Mouse (Mus musculus): ENCODE measurements around the gene Tpcn2. TPM values are rescaled to one million over a fixed set of nuclear protein-coding genes. Genes with fewer than 3 reads are reported as not detected.

Tpcn2 gene
- polyA plus RNA-seq, 1 experiment from 2014 or later = 3.8 TPM

DNA sequence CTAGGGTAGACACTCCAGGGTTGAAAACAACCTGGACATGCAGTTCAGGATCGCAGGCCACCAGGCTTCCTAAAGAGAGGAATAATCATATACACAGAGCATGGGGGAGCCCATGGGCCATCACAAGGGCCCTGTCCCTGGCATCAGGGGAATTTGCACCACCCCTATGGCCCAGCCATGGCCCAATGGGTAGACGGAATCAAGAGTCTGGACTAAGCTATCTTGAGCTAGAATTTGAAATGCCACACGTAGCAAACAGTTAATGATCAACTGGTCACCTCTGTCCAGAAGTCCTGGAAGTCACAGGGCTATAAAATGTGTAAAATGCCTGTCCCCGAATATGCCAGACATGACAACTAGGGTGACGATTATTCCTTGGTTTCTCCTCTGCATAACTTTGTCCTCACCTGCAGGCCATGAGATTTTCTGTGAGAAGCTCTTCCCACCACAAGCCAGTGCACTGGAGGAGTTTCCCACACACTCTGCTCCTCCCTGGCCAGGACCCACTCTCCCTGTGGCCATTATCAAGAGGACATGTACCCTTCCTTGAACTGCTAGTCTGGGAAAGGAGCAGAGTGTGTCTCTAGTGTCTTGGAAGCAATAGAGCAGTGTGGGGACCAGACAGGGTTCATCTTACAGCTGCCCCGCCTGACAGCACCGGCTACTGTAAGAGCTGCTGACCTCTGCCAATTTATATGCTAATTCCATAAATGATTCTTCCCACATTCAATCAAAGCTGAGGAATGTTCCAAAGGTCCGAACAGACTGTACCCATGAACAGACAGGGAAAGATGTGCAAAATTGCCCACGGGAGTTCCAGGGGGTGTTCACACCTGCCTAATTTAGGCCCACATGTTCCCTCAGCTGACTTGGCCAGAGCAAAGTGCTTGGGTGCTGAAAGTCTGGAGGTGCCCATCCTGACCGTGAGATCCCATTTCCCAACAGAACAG is 48.7 kb downstream of the Tpcn2 start:
- H3K4me3 ChIP-seq = no peak overlapping the region
- no peak for ATAC-seq
- no peaks in the 10 kb centered on the region for H3K36me3 ChIP-seq (ENCODE audit: poor library complexity, severe bottlenecking)
- no peaks in the 10 kb centered on the region for H3K27me3 ChIP-seq
- H3K4me2 ChIP-seq = no peak overlapping the region
- H3K9me3 ChIP-seq (replicated peaks) = no peaks in the 10 kb centered on the region
- no peak overlapping the region for H3K27ac ChIP-seq
- no peaks in the 10 kb centered on the region for H3K4me1 ChIP-seq
- no peak overlapping the region for H3K9ac ChIP-seq
- 78% methylated on average over 10 of the region's 10 CpGs for WGBS

DNA sequence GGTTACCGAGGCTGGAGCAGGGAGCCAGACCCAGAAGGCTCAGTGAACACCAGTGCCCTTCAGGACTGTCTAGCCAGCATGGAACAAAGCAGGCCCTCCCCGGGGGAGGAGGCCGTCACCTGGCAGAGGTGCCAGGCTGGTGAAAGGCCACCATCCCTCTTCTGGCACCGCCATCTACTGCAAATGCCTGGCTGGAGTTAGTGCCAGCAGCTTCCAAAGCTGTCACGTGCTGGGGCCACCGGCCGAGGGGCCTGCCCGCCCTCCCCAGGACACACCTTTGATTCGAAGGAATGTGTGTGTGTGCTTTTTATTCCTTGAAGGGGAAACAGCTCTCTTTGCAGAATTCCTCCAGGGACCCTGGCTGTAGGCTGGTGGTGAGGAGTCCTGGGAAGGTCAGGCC is 52.2 kb downstream of the Tpcn2 start:
- H3K27me3 ChIP-seq = no peaks in the 10 kb centered on the region

DNA sequence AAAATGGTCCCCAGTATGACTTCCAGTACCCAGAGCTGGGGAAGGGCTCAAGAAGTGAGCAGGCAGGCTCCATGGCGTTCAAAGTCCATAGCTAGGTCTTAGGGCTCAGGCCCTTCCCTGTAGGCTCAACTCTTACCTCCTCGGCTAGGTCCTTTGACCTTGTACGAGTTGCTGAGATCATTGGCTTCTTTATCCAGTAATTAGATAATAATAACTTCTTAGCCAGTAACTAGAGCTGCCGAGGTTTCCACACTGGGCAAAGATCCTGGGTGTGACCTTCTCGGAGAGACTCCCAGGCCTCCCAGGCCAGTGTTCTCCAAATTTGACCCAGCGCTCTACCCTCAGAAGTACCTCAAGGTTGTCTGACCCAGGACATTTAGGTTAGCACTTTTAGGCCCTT is 57.2 kb downstream of the Tpcn2 start:
- H3K9me3 ChIP-seq (replicated peaks) = no peaks in the 10 kb centered on the region
- no peaks in the 10 kb centered on the region for H3K27me3 ChIP-seq
- no peak overlapping the region for H3K9ac ChIP-seq
- H3K4me3 ChIP-seq = no peak overlapping the region
- WGBS = 88% methylated on average over 6 of the region's 6 CpGs
- ATAC-seq = no peak
- H3K36me3 ChIP-seq (ENCODE audit: poor library complexity, severe bottlenecking) = no peaks in the 10 kb centered on the region
- peaks cover 5% of the 10 kb centered on the region; the same call in 1 of the 2 replicates for H3K4me1 ChIP-seq
- H3K27ac ChIP-seq = no peak overlapping the region
- no peak overlapping the region for H3K4me2 ChIP-seq

More for the DNA sequence above, 52.2 kb downstream of the Tpcn2 start:
- Histone ChIP-seq H3K27ac (no peak overlapping the region), H3K4me1 (no peaks in the 10 kb centered on the region), H3K9ac (no peak overlapping the region), H3K36me3 (ENCODE audit: poor library complexity, severe bottlenecking) (no peaks in the 10 kb centered on the region), H3K9me3 (replicated peaks) (no peaks in the 10 kb centered on the region), H3K4me2 (no peak overlapping the region), H3K4me3 (no peak overlapping the region)
- 86% methylated on average over 9 of the region's 9 CpGs for WGBS
- no peak for ATAC-seq

DNA sequence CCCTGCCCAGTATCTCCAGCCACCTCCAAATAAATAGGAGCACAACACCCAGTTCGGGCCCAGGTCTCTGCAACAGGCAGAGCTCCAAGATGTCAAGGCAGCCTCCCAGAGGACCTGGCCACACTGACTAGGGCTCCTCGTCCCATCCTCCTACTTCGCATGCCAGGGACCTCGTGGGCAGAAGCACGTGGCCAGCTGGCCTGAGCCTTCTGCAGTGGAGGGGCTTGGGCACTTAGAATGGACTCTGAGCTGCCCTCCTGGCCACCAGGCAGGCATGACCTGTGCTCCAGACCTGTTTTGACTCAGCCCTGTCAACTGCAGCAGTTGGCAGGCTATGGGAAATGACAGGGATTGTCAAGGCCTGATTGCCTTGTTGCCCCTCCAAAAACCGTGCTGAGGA is 58.2 kb downstream of the Tpcn2 start:
- Histone ChIP-seq H3K27ac (no peak overlapping the region), H3K9me3 (replicated peaks) (no peaks in the 10 kb centered on the region), H3K4me3 (no peak overlapping the region), H3K27me3 (no peaks in the 10 kb centered on the region), H3K4me2 (no peak overlapping the region), H3K4me1 (peaks cover 5% of the 10 kb centered on the region; the same call in 1 of the 2 replicates), H3K9ac (no peak overlapping the region), H3K36me3 (ENCODE audit: poor library complexity, severe bottlenecking) (no peaks in the 10 kb centered on the region)
- ATAC-seq = no peak
- 85% methylated on average over 6 of the region's 6 CpGs for WGBS

DNA sequence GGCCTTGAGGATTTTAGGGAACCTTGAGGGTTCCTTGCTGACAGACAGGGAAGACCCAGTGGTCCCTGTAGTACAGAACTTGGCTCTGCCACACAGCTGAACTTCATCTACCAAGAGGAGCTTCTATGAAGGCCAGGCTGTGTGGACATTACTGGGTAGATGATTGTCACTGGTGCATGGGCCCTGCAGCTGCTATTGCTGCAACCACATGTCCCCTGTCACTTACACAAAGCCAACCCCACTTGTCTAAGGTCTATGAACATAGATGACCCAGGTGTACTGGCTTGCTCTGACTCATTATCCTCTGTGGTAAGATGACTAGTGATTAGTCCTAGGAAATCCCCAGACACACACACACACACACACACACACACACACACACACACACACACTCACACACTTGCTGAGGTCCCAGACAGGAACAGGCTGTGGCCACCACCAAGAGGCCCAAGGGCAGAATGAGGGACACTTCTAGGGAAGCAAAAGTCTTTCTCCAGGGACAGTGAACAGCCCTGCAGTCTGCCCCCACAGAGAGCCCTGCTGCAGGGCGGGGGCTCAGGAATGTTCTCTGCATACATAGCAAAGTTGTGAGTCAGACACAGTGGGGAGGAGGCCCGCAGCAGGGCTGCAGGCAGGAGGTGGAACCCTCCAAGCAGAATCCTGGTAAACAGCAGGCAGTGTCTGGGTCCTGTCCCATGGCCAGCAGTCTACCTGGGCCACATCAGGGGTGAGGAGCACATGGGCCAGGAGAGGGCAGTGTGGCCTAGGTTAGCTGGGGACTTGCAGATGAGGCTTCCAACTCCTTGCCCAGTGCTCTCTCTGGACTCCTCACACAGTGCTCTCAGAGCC is 61.7 kb downstream of the Tpcn2 start:
- 34% methylated on average over 2 of the region's 2 CpGs for WGBS
- no peaks in the 10 kb centered on the region for H3K9me3 ChIP-seq (replicated peaks)
- no peak overlapping the region for H3K4me3 ChIP-seq
- H3K4me1 ChIP-seq = peaks cover 5% of the 10 kb centered on the region; the same call in 1 of the 2 replicates
- no peak overlapping the region for H3K9ac ChIP-seq
- no peaks in the 10 kb centered on the region for H3K36me3 ChIP-seq (ENCODE audit: poor library complexity, severe bottlenecking)
- 0 out of 2 replicates have a peak, but pooled peaks have one; percentile 36 for ATAC-seq
- H3K27ac ChIP-seq = no peak overlapping the region
- H3K4me2 ChIP-seq = no peak overlapping the region
- H3K27me3 ChIP-seq = no peaks in the 10 kb centered on the region

DNA sequence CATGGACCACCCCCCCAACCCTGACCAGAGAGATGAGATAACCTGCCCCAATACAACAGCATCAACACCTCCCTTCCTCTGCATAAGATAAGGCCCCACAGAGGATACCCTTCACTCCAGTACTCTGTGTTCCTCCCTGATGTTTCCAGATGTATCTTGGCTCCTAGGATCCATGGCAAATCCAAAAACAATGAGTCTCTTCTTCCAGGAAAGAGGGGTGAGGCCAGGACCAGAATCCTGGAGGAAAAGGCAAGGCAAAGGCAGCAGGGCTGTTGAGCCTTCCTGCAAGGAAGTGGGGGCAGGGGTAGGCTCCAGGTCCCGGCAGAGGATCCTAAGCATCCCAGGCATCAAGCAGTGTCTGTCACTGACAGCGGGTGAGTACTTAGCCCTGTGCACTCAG is 62.5 kb downstream of the Tpcn2 start:
- no peak overlapping the region for H3K9ac ChIP-seq
- ATAC-seq = no peak
- H3K36me3 ChIP-seq (ENCODE audit: poor library complexity, severe bottlenecking) = no peaks in the 10 kb centered on the region
- no peak overlapping the region for H3K27ac ChIP-seq
- no peaks in the 10 kb centered on the region for H3K9me3 ChIP-seq (replicated peaks)
- peaks cover 5% of the 10 kb centered on the region; the same call in 1 of the 2 replicates for H3K4me1 ChIP-seq
- H3K4me2 ChIP-seq = no peak overlapping the region
- H3K4me3 ChIP-seq = no peak overlapping the region
- WGBS = 62% methylated on average over 2 of the region's 2 CpGs
- no peaks in the 10 kb centered on the region for H3K27me3 ChIP-seq

DNA sequence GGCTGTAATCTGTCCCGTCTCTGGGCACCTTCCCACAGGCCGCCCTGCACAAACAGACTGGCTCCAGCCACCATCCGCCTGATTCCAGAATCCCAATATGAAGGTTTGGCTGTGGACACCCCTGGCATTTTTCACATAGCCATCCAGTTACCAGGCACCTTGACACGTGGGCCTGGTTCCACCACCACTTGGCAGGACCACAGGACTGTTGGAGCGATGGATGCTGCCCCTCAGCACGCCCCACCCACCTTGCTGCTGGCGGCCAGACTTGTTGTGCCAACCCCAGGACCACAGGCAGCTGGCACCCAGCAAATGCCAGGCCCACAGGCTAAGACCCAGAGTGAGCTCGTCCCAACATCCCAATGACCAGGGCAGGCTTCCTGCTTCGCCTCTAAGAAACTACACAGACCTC is 64.4 kb downstream of the Tpcn2 start:
- Histone ChIP-seq H3K27ac (no peak overlapping the region), H3K9me3 (replicated peaks) (no peaks in the 10 kb centered on the region), H3K4me3 (no peak overlapping the region), H3K4me1 (peaks cover 5% of the 10 kb centered on the region; the same call in 1 of the 2 replicates), H3K27me3 (no peaks in the 10 kb centered on the region), H3K9ac (no peak overlapping the region), H3K36me3 (ENCODE audit: poor library complexity, severe bottlenecking) (no peaks in the 10 kb centered on the region), H3K4me2 (no peak overlapping the region)
- 84% methylated on average over 9 of the region's 9 CpGs for WGBS
- no peak for ATAC-seq

DNA sequence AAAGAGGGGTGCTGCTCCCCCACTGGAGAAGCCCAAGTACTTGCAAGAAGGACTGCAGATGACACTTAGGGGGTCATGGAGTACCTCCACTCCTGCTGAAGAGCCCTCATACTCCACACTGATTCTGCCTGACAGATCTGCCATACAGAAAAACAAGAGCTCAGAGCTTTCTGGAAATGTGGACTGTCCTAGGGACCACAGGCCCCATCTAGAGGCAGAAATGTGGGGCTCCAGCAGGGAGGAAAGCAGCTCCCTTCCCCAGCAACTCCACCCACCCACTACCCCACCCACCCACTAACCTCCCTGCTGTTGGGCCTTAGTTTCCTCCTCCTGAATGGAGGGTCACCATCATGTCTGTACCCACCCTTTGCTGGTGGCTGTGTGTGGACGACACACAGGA is 67.2 kb downstream of the Tpcn2 start:
- peaks cover 17% of the 10 kb centered on the region for H3K4me1 ChIP-seq
- no peak for ATAC-seq
- no peak overlapping the region for H3K27ac ChIP-seq
- 45% methylated on average over 1 of the region's 1 CpGs for WGBS
- no peaks in the 10 kb centered on the region for H3K9me3 ChIP-seq (replicated peaks)
- no peaks in the 10 kb centered on the region for H3K27me3 ChIP-seq
- H3K36me3 ChIP-seq (ENCODE audit: poor library complexity, severe bottlenecking) = no peaks in the 10 kb centered on the region
- H3K4me2 ChIP-seq = no peak overlapping the region
- H3K9ac ChIP-seq = no peak overlapping the region
- no peak overlapping the region for H3K4me3 ChIP-seq

DNA sequence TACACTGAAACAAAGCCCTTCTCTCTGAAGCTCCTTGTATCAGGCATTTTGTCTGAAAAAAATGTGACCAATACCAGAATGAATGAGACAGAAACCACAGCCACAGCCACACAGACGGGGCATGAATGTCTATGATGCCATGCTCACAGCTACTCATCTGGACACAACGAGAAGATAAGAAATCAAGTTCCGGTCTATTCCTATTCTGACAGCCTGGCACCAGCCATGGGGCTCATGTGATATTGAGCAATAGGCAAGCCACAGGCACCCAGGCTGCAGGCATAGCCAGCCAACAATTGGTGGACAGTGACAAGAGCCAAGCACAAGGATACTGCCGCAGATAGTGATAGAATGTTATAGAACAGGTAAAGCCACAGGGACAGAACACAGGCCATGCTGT is 68.3 kb downstream of the Tpcn2 start:
- Histone ChIP-seq H3K27me3 (no peaks in the 10 kb centered on the region), H3K9me3 (replicated peaks) (no peaks in the 10 kb centered on the region), H3K36me3 (ENCODE audit: poor library complexity, severe bottlenecking) (no peaks in the 10 kb centered on the region), H3K4me3 (no peak overlapping the region), H3K9ac (no peak overlapping the region), H3K27ac (no peak overlapping the region), H3K4me1 (peaks cover 26% of the 10 kb centered on the region), H3K4me2 (no peak overlapping the region)
- 91% methylated on average over 4 of the region's 4 CpGs for WGBS
- ATAC-seq = no peak

DNA sequence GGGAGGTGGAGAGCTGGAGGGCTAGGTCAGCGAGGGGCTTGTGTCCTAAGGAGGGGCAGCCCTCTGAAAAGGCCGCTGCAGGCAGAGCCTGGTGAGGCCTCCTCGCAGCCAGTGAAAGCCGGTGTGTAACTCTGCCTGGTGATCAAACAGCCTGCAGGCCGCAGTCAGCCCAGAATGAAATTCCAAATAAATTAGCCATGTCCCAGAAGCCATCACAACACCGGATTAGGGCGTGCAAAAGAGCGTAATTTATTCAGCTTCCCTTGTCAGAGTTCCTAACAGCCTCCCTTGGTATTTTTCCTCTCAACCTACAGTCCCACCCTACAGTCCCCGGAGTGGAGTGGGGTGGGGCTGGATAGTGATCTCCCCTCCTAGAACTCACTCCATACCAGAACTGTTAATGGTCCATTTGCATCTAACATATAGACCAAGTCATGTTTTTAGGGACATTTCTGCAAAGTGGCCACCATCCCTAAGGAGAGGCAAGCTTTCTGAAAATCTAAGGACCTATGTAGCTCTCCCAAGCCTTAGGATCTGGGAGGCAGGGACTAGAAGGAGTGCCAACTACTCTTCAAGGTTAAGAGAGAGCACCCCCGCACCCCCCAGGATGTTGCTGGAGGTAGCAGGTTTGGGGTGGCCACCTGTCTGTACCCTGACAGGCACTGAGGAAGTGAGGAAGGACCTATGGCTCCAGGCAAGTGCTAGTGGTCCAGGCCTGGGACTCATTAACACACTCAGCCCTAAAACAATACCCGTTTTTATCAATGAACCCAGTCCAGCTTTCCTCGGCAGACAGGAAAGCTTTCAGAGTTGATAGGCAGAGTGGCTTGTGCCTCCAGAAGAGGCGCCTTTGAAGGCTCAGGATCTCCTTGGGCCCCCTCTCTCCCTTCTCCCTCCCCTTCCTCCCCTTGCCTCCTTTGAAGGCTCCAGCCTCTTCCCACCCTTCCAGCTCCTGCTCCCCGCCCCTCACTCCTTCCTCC is 71.8 kb downstream of the Tpcn2 start:
- peak overlapping the region; percentile 93 for H3K27ac ChIP-seq
- H3K4me3 ChIP-seq = no peak overlapping the region
- H3K9ac ChIP-seq = peak overlapping the region; percentile 43; the same call in 1 of the 2 replicates
- no peaks in the 10 kb centered on the region for H3K27me3 ChIP-seq
- peak overlapping the region; percentile 28 for H3K4me2 ChIP-seq
- H3K36me3 ChIP-seq (ENCODE audit: poor library complexity, severe bottlenecking) = no peaks in the 10 kb centered on the region
- H3K4me1 ChIP-seq = peaks cover 46% of the 10 kb centered on the region
- 5% methylated on average over 14 of the region's 14 CpGs for WGBS
- ATAC-seq = peak; percentile 81
- no peaks in the 10 kb centered on the region for H3K9me3 ChIP-seq (replicated peaks)

DNA sequence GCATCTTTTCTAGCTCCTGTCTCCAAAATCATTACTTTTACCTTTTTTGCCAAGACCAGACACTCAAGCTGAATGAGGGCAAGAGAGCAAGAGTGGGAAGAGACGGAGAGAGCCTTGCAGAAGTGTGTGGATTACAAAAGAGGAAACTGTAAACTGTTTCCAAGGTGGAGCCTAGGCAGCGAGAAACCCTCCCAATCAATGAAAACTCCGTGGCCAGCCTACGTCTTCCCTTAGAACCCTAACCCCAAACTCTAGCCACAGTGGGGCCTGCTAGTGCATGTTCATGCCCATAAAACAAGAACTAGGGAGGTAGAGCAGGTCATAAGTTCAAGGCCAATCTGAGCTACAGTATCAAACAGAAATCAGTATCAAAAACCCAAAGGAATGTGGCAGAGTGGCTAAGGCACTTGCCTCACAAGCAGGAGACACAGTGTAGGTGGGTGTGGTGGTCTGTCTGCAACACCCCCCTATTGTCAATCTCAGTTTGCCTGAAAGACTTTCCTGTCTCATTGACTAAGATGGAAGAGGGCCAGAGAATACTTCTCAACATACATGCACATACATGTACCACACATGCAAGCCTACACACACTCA is 73.2 kb downstream of the Tpcn2 start:
- no peak for ATAC-seq
- WGBS = 68% methylated on average over 4 of the region's 4 CpGs
- peaks cover 60% of the 10 kb centered on the region for H3K4me1 ChIP-seq
- no peaks in the 10 kb centered on the region for H3K9me3 ChIP-seq (replicated peaks)
- no peak overlapping the region for H3K4me2 ChIP-seq
- H3K27me3 ChIP-seq = no peaks in the 10 kb centered on the region
- H3K9ac ChIP-seq = no peak overlapping the region
- H3K4me3 ChIP-seq = no peak overlapping the region
- H3K36me3 ChIP-seq (ENCODE audit: poor library complexity, severe bottlenecking) = no peaks in the 10 kb centered on the region
- H3K27ac ChIP-seq = peak overlapping the region; percentile 69
